Mouse (Mus musculus): ENCODE results near the gene Hoxa4. TPM values are rescaled to one million over a fixed set of nuclear protein-coding genes. Genes with fewer than 3 reads are reported as not detected.

Gene Hoxa4
- polyA plus RNA-seq, 1 experiment, result not detected

GRCm38 (mm10) chr6:52171938-52172337, 19.6 kb downstream of the Hoxa4 start:
- WGBS, result 11% methylated on average over 7 of the region's 7 CpGs
- no peak overlapping the region for H3K27ac ChIP-seq (ENCODE audit: insufficient read depth, low read depth, low read length)
- H3K4me3 ChIP-seq (ENCODE audit: insufficient read depth, low read depth, low read length), result no peak overlapping the region
- H3K4me1 ChIP-seq (ENCODE audit: control insufficient read depth, insufficient read depth, low read length), result peaks cover 3% of the 10 kb centered on the region; the same call in 1 of the 2 replicates
- TF ChIP-seq POLR2A (IDR thresholded peaks at IDR 0.05; ENCODE audit: insufficient read depth, low read depth, low read length) (no peak), CTCF (IDR thresholded peaks at IDR 0.05; ENCODE audit: insufficient read depth, low read depth, low read length) (no peak)

GRCm38 (mm10) chr6:52171331-52171730, 20.2 kb downstream of the Hoxa4 start:
- H3K4me3 ChIP-seq (ENCODE audit: insufficient read depth, low read depth, low read length), result no peak overlapping the region
- no peak for TF ChIP-seq CTCF (IDR thresholded peaks at IDR 0.05; ENCODE audit: insufficient read depth, low read depth, low read length)
- no peak for TF ChIP-seq POLR2A (IDR thresholded peaks at IDR 0.05; ENCODE audit: insufficient read depth, low read depth, low read length)
- WGBS, result 7% methylated on average over 4 of the region's 4 CpGs
- peaks cover 3% of the 10 kb centered on the region; the same call in 1 of the 2 replicates for H3K4me1 ChIP-seq (ENCODE audit: control insufficient read depth, insufficient read depth, low read length)
- no peak overlapping the region for H3K27ac ChIP-seq (ENCODE audit: insufficient read depth, low read depth, low read length)

- no peak overlapping the region for H3K27ac ChIP-seq (ENCODE audit: insufficient read depth, low read depth, low read length)
- no peak overlapping the region for H3K4me3 ChIP-seq (ENCODE audit: insufficient read depth, low read depth, low read length)
- 12% methylated on average over 5 of the region's 5 CpGs for WGBS
These were observed 20.7 kb downstream of the Hoxa4 start for GRCm38 (mm10) chr6:52170898-52171223.

GRCm38 (mm10) chr6:52170166-52170897, 21.2 kb downstream of the Hoxa4 start:
- Histone ChIP-seq H3K4me1 (ENCODE audit: control insufficient read depth, insufficient read depth, low read length) (peaks cover 3% of the 10 kb centered on the region; the same call in 1 of the 2 replicates), H3K4me3 (ENCODE audit: insufficient read depth, low read depth, low read length) (no peak overlapping the region), H3K27ac (ENCODE audit: insufficient read depth, low read depth, low read length) (no peak overlapping the region)
- 3% methylated on average over 40 of the region's 40 CpGs for WGBS
- TF ChIP-seq CTCF (IDR thresholded peaks at IDR 0.05; ENCODE audit: insufficient read depth, low read depth, low read length), result no peak
- TF ChIP-seq POLR2A (IDR thresholded peaks at IDR 0.05; ENCODE audit: insufficient read depth, low read depth, low read length), result no peak

More at GRCm38 (mm10) chr6:52170898-52171223, 20.7 kb downstream of the Hoxa4 start:
- TF ChIP-seq CTCF (IDR thresholded peaks at IDR 0.05; ENCODE audit: insufficient read depth, low read depth, low read length) (no peak), POLR2A (IDR thresholded peaks at IDR 0.05; ENCODE audit: insufficient read depth, low read depth, low read length) (no peak)
- H3K4me1 ChIP-seq (ENCODE audit: control insufficient read depth, insufficient read depth, low read length), result peaks cover 3% of the 10 kb centered on the region; the same call in 1 of the 2 replicates

- Histone ChIP-seq H3K4me3 (ENCODE audit: insufficient read depth, low read depth, low read length) (no peak overlapping the region), H3K4me1 (ENCODE audit: control insufficient read depth, insufficient read depth, low read length) (peaks cover 3% of the 10 kb centered on the region; the same call in 1 of the 2 replicates)
- 7% methylated on average over 16 of the region's 16 CpGs for WGBS
These were observed 21.9 kb downstream of the Hoxa4 start for GRCm38 (mm10) chr6:52169499-52170165.

GRCm38 (mm10) chr6:52168191-52169055, 23.1 kb downstream of the Hoxa4 start:
- TF ChIP-seq POLR2A (IDR thresholded peaks at IDR 0.05; ENCODE audit: insufficient read depth, low read depth, low read length), result no peak
- no peak for TF ChIP-seq CTCF (IDR thresholded peaks at IDR 0.05; ENCODE audit: insufficient read depth, low read depth, low read length)
- Histone ChIP-seq H3K27ac (ENCODE audit: insufficient read depth, low read depth, low read length) (no peak overlapping the region), H3K4me3 (ENCODE audit: insufficient read depth, low read depth, low read length) (no peak overlapping the region), H3K4me1 (ENCODE audit: control insufficient read depth, insufficient read depth, low read length) (peaks cover 3% of the 10 kb centered on the region; the same call in 1 of the 2 replicates)
- WGBS, result 3% methylated on average over 42 of the region's 42 CpGs

More at GRCm38 (mm10) chr6:52169499-52170165, 21.9 kb downstream of the Hoxa4 start:
- TF ChIP-seq CTCF (IDR thresholded peaks at IDR 0.05; ENCODE audit: insufficient read depth, low read depth, low read length), result no peak
- no peak for TF ChIP-seq POLR2A (IDR thresholded peaks at IDR 0.05; ENCODE audit: insufficient read depth, low read depth, low read length)
- H3K27ac ChIP-seq (ENCODE audit: insufficient read depth, low read depth, low read length), result no peak overlapping the region

GRCm38 (mm10) chr6:52167736-52168161, 23.8 kb downstream of the Hoxa4 start:
- Histone ChIP-seq H3K4me1 (ENCODE audit: control insufficient read depth, insufficient read depth, low read length) (peaks cover 3% of the 10 kb centered on the region; the same call in 1 of the 2 replicates), H3K27ac (ENCODE audit: insufficient read depth, low read depth, low read length) (no peak overlapping the region), H3K4me3 (ENCODE audit: insufficient read depth, low read depth, low read length) (no peak overlapping the region)
- WGBS, result 2% methylated on average over 14 of the region's 14 CpGs
- no peak for TF ChIP-seq POLR2A (IDR thresholded peaks at IDR 0.05; ENCODE audit: insufficient read depth, low read depth, low read length)
- no peak for TF ChIP-seq CTCF (IDR thresholded peaks at IDR 0.05; ENCODE audit: insufficient read depth, low read depth, low read length)

- Histone ChIP-seq H3K4me1 (ENCODE audit: control insufficient read depth, insufficient read depth, low read length) (no peaks in the 10 kb centered on the region), H3K4me3 (ENCODE audit: insufficient read depth, low read depth, low read length) (no peak overlapping the region), H3K27ac (ENCODE audit: insufficient read depth, low read depth, low read length) (no peak overlapping the region)
- WGBS, result 16% methylated on average over 1 of the region's 1 CpGs
- TF ChIP-seq POLR2A (IDR thresholded peaks at IDR 0.05; ENCODE audit: insufficient read depth, low read depth, low read length) (no peak), CTCF (IDR thresholded peaks at IDR 0.05; ENCODE audit: insufficient read depth, low read depth, low read length) (no peak)
These were observed 24.4 kb downstream of the Hoxa4 start for GRCm38 (mm10) chr6:52167176-52167575.

Measured in olfactory bulb, adult 2 months (tissue).